Mouse (Mus musculus) midbrain, embryonic 11.5 days (tissue): Measurements from ENCODE around the gene Klf1. TPM values are rescaled to one million over a fixed set of nuclear protein-coding genes. Genes with fewer than 3 reads are reported as not detected.
"Not testable (repeated sequence)": the region's sequence is repeated elsewhere in the genome, so short reads cannot be mapped to it uniquely, and the experiment has no call there.

ENCODE experiments used
- ATAC-seq: fragments of 200-750 bp; cut with Nextera tagmentation; 2 replicates; pipeline ENCODE4 v1.8.0; 2017; ENCODE audit warnings: moderate TSS enrichment, moderate library complexity; ENCODE audit not compliant: low FRiP score
- DNase-seq: peaks from one replicate; pipeline ENCODE4 v3.0.0; 2015; ENCODE audit warnings: low spot score; ENCODE audit errors: missing footprints
- H3K27ac ChIP-seq: fragments of 300-500 bp; sonication (generic); 2 replicates; pipeline ENCODE4 v1.5.1; 2014; ENCODE audit warnings: low read depth, low read length
- H3K27me3 ChIP-seq: fragments of 300-500 bp; sonication (generic); 2 replicates; pipeline ENCODE4 v1.6.1; 2014; ENCODE audit warnings: mild to moderate bottlenecking, low read length, moderate library complexity, mixed read lengths; ENCODE audit not compliant: control insufficient read depth, insufficient read depth
- H3K36me3 ChIP-seq: fragments of 300-500 bp; sonication (generic); 2 replicates; pipeline ENCODE4 v1.6.1; 2014; ENCODE audit warnings: mild to moderate bottlenecking, low read length, moderate library complexity, mixed read lengths; ENCODE audit not compliant: control insufficient read depth, insufficient read depth
- H3K4me1 ChIP-seq: fragments of 300-500 bp; sonication (generic); 2 replicates; pipeline ENCODE4 v1.6.1; 2014; ENCODE audit warnings: low read length; ENCODE audit not compliant: control insufficient read depth, insufficient read depth
- H3K4me2 ChIP-seq: fragments of 300-500 bp; sonication (generic); 2 replicates; pipeline ENCODE4 v1.6.1; 2014; ENCODE audit warnings: mild to moderate bottlenecking, moderate library complexity
- H3K4me3 ChIP-seq: fragments of 300-500 bp; sonication (generic); 2 replicates; pipeline ENCODE4 v1.5.1; 2014; ENCODE audit warnings: low read depth, low read length
- H3K9ac ChIP-seq: fragments of 300-500 bp; sonication (generic); 2 replicates; pipeline ENCODE4 v1.6.1; 2014; ENCODE audit warnings: low read length
- H3K9me3 ChIP-seq: fragments of 300-500 bp; sonication (generic); 2 replicates; pipeline ENCODE4 v1.6.1; 2016; ENCODE audit warnings: low read length; ENCODE audit not compliant: control insufficient read depth
- WGBS: fragments of 180-500 bp; shearing (Covaris S2); extraction: QIAGEN DNeasy Blood & Tissue Kit; methylation state at CpG from one replicate; pipeline ENCODE4 v1.1.7; 2014; 5-methylcytosine and 5-hydroxymethylcytosine counted together
- polyA plus RNA-seq: library from polyadenylated mRNA; unstranded; fragments of >200 nt; fragmentation: Nextera tagmentation; extraction: Ambion mirVana; gene quantifications from 2 replicates; pipeline ENCODE4 v1.2.1, GENCODE M21; 2014

The Klf1 gene
- polyA plus RNA-seq, 1 experiment from 2014 or later, result 13.7 TPM

DNA sequence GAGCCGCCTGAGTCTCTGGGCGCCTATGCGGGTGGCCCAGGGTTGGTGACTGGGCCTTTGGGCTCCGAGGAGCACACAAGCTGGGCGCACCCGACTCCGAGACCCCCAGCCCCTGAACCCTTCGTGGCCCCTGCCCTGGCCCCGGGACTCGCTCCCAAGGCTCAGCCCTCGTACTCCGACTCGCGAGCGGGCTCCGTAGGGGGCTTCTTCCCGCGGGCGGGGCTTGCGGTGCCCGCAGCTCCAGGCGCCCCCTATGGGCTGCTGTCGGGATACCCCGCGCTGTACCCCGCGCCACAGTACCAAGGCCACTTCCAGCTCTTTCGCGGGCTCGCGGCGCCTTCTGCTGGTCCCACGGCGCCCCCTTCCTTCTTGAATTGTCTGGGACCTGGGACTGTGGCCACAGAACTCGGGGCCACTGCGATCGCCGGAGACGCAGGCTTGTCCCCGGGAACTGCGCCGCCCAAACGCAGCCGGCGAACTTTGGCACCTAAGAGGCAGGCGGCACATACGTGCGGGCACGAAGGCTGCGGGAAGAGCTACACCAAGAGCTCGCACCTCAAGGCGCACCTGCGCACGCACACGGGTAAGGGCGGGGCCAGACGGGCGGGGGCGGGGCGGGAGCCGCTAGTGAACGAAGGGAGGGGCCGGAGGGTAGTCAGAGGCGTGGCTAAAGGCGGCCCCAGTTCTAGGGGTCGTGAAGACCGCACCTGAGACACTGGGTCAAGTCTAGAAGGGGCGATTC is 1.4 kb downstream of the Klf1 start:
- Histone ChIP-seq H3K27ac (no peak overlapping the region), H3K9ac (peak overlapping the region; percentile 66), H3K36me3 (no peaks in the 10 kb centered on the region), H3K4me3 (peak overlapping the region; percentile 48), H3K4me2 (peak overlapping the region; percentile 83), H3K27me3 (peaks cover 6% of the 10 kb centered on the region; the same call in 1 of the 2 replicates), H3K9me3 (no peaks in the 10 kb centered on the region), H3K4me1 (peaks cover 7% of the 10 kb centered on the region; the same call in 1 of the 2 replicates)
- ATAC-seq (peak; percentile 90), DNase-seq (peak; percentile 99)
- under 1% methylated on average over 67 of the region's 68 CpGs for WGBS

DNA sequence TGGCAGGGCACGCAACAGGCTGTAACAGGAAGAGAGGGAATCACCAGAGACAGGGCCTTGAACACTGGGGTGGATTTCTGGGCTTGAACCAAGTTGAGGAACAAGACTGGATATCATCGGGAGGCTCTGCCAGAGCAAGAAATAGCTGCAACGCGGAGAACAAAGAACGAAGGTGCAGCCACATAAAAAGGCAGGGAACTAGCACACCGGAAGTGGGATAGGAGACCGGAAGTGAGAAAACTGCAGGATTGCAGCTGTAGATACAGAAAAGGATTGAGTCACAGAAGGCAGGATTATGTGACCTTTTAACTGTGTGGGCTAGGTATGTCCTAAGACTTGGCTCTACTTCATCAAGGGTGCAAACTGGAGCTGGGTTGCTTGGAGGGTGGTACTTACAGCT is 2.6 kb downstream of the Klf1 start:
- WGBS, result 91% methylated on average over 7 of the region's 7 CpGs
- Histone ChIP-seq H3K27me3 (peaks cover 8% of the 10 kb centered on the region), H3K4me3 (no peak overlapping the region), H3K27ac (no peak overlapping the region), H3K4me2 (no peak overlapping the region), H3K4me1 (peaks cover 14% of the 10 kb centered on the region), H3K36me3 (no peaks in the 10 kb centered on the region), H3K9ac (no peak overlapping the region), H3K9me3 (no peaks in the 10 kb centered on the region)
- no peak for DNase-seq
- no peak for ATAC-seq

DNA sequence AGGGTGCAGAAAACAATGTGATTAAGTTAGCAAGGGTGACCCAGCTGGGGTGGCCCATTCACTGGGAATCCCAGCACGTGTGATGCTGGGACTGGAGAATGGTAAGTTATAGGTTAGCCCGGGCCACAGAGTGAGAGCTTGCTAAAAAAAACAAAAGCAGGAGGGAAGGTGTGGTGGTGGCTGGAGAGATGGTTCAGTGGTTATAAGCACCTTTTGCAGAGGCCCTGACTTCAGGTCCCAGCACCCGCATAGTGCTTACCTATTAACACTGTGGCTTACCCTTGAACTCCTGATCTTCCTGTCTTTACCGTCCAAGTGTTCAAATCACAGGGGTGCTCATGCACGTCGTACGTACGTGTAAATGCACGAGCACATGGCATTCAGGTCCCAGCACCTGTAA is 5.3 kb downstream of the Klf1 start:
- DNase-seq, result no peak
- 91% methylated on average over 9 of the region's 9 CpGs for WGBS
- Histone ChIP-seq H3K9ac (no peak overlapping the region), H3K9me3 (no peaks in the 10 kb centered on the region), H3K4me1 (peaks cover 14% of the 10 kb centered on the region), H3K36me3 (no peaks in the 10 kb centered on the region), H3K27ac (no peak overlapping the region), H3K4me2 (no peak overlapping the region), H3K4me3 (no peak overlapping the region), H3K27me3 (peaks cover 23% of the 10 kb centered on the region)
- ATAC-seq, result no peak

DNA sequence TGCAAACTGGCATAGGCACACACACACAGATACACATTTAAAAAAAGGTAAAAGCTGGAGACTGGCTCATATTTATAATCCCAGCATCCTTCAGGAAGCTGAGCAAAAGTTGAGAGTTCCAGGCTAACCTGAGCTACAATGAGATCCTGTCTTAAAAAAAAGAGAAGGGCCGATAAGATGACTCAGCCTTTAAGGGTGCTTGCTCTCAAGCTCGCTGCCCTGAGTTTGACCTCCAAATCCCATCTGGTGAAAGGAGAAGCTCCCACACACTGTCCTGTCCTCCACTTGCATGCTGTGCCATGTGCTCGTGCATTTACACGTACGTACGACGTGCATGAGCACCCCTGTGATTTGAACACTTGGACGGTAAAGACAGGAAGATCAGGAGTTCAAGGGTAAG is 5.8 kb downstream of the Klf1 start:
- 78% methylated on average over 8 of the region's 8 CpGs for WGBS
- H3K36me3 ChIP-seq, result no peaks in the 10 kb centered on the region
- H3K27ac ChIP-seq, result no peak overlapping the region
- peaks cover 24% of the 10 kb centered on the region for H3K27me3 ChIP-seq
- H3K9me3 ChIP-seq, result no peaks in the 10 kb centered on the region
- H3K4me1 ChIP-seq, result peaks cover 12% of the 10 kb centered on the region
- H3K4me2 ChIP-seq, result no peak overlapping the region
- H3K4me3 ChIP-seq, result no peak overlapping the region
- H3K9ac ChIP-seq, result no peak overlapping the region
- DNase-seq, result no peak
- ATAC-seq, result no peak

DNA sequence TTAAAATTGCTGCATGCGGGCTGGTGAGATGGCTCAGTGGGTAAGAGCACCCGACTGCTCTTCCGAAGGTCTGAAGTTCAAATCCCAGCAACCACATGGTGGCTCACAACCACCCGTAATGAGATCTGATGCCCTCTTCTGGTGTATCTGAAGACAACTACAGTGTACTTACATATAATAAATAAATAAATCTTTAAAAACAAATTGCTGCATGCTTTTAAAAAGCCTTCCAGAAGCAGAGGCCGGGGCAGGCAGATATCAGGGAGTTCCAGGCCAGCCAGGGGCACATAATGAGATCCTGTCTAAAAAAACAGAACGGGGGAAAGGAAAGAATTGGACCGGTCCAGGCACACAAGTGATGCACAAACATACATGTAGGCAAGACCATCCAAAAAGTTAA is 6.3 kb downstream of the Klf1 start:
- WGBS, result 28% methylated on average over 7 of the region's 7 CpGs
- H3K36me3 ChIP-seq, DNase-seq, H3K9me3 ChIP-seq, H3K27ac ChIP-seq, H3K9ac ChIP-seq: not testable (repeated sequence)
- peak overlapping the region; percentile 40 for H3K4me3 ChIP-seq
- peak overlapping the region; percentile 84 for H3K4me2 ChIP-seq
- peaks cover 29% of the 10 kb centered on the region for H3K27me3 ChIP-seq
- H3K4me1 ChIP-seq, result peaks cover 14% of the 10 kb centered on the region
- ATAC-seq, result peak; percentile 8; the same call in 1 of the 2 replicates

DNA sequence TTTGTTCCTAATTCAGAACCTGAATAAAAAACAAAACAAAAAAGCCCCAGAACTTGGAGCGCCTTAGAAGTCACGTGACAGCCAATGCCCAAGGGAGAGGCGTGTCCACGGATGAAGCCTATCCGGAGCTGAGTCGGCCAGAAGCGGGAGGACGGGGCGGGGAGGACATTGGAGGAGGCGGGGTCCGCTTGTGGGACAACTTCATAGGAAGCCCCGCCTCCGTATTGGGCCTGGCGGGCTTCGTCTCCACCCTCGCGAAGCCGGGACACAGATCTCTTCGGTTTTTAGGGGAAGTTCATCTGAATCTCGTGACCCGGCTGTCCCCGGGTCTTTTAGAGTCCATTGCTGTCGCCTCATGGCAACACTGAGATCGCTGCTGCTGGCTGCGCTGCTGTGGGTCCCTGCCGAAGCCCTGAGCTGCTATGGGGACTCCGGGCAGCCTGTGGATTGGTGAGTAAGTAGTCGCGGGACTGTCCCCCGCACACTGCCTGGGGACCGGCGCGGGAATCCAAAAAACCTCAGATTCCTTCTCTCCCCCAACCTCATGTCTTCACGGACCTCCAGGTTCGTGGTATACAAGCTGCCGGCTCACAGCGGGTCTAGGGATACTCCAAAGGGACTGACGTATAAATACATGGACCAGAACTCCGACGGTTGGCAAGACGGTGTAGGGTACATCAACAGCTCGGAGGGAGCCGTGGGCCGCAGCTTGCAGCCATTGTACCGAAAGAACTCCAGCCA is 6.9 kb downstream of the Klf1 start, which contains the start of gene Dnase2a:
Dnase2a (plus strand) TSS at position 140 of the 741 bp plus-strand sequence.
- peak; percentile 93 for ATAC-seq
- Histone ChIP-seq H3K27me3 (peaks cover 35% of the 10 kb centered on the region), H3K9me3 (no peaks in the 10 kb centered on the region), H3K36me3 (no peaks in the 10 kb centered on the region), H3K27ac (no peak within 1 kb of the TSS), H3K4me1 (peaks cover 13% of the 10 kb centered on the region), H3K4me2 (peak within 1 kb of the TSS; percentile 84), H3K4me3 (peak within 1 kb of the TSS; percentile 40), H3K9ac (peak within 1 kb of the TSS; percentile 67)
- DNase-seq, result peak; percentile 98
- WGBS, result under 1% methylated on average over 44 of the region's 45 CpGs

DNA sequence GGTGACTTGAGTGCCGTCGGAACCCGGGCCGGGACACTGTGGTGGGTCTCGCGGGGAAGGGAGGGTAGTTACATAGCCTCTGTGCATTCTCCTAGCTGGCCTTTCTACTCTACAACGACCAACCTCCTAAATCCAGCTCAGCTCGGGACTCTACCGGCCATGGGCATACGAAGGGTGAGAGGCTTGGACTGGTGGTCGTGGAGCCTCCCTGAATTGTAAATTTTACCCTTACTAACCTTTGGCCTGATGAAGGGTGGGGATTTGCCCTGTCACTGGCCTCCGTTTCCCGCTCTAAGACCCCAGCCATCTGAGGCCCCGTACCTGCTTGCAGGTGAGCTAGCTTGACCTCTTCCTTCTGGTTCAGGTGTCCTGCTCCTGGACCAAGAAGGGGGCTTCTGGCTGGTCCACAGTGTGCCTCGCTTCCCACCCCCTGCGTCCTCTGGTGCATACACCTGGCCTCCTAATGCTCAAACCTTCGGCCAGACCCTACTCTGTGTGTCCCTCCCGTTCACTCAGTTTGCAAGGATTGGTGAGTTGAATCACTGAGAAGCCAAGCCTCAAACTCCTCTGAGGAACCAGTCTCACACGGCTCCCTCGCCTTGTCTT is 7.5 kb downstream of the Klf1 start:
- Histone ChIP-seq H3K9ac (peak overlapping the region; percentile 67), H3K9me3 (no peaks in the 10 kb centered on the region), H3K4me1 (peaks cover 13% of the 10 kb centered on the region), H3K36me3 (no peaks in the 10 kb centered on the region), H3K4me3 (peak overlapping the region; percentile 40), H3K27me3 (peaks cover 42% of the 10 kb centered on the region), H3K4me2 (peak overlapping the region; percentile 84), H3K27ac (no peak overlapping the region)
- 50% methylated on average over 20 of the region's 20 CpGs for WGBS
- DNase-seq (no peak), ATAC-seq (no peak)

DNA sequence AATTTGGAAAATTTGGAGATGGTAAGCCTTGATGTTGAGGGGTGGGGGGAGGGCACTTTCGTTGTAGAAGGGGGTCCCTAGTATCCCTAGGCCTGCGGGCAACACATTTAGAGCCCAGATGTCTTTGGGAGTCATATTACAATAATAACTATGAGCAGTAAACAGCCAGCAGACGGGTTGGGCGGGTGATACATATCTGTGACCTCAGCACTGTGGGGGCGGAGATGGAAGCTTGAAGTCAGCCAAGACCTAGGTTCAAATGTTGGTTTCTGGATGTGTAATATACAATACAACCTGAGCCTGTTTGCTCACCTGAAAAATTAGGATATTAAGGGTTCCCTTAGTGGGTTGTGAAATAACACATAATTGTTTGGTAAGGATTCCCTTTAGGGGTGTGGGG is 8.2 kb downstream of the Klf1 start:
- WGBS, result 84% methylated on average over 5 of the region's 5 CpGs
- Histone ChIP-seq H3K9me3 (no peaks in the 10 kb centered on the region), H3K4me2 (no peak overlapping the region), H3K36me3 (no peaks in the 10 kb centered on the region), H3K4me1 (peaks cover 13% of the 10 kb centered on the region), H3K27me3 (peaks cover 43% of the 10 kb centered on the region), H3K4me3 (no peak overlapping the region), H3K27ac (no peak overlapping the region), H3K9ac (no peak overlapping the region)
- DNase-seq (no peak), ATAC-seq (no peak)

DNA sequence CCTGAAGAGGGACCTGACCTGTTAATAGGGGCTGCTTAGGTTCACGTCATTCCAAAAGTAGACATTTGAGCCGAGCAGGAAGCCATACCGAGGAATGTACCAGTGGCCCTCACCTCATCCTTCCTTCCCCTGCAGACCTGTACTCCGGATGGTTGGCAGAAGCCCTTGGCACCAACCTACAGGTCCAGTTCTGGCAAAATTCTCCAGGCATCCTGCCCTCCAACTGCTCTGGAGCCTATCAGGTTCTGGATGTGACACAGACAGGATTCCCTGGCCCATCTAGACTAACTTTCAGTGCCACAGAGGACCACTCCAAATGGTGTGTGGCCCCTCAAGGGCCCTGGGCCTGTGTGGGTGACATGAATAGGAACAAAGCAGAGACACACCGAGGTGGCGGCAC is 8.8 kb downstream of the Klf1 start:
- H3K27me3 ChIP-seq, result peaks cover 43% of the 10 kb centered on the region
- 92% methylated on average over 6 of the region's 6 CpGs for WGBS

More for the DNA sequence above, 8.8 kb downstream of the Klf1 start:
- peaks cover 13% of the 10 kb centered on the region for H3K4me1 ChIP-seq
- H3K4me2 ChIP-seq, result no peak overlapping the region
- ATAC-seq (no peak), DNase-seq (no peak)
- no peak overlapping the region for H3K9ac ChIP-seq
- H3K9me3 ChIP-seq, result no peaks in the 10 kb centered on the region
- H3K27ac ChIP-seq, result no peak overlapping the region
- no peak overlapping the region for H3K4me3 ChIP-seq
- no peaks in the 10 kb centered on the region for H3K36me3 ChIP-seq
